Mouse (Mus musculus): ENCODE data around the gene Map1b. TPM values are rescaled to one million over a fixed set of nuclear protein-coding genes. Genes with fewer than 3 reads are reported as not detected.

The Map1b gene
- total RNA-seq, 2 experiments from 2014 or later, result 0.04 to 0.94 TPM

DNA sequence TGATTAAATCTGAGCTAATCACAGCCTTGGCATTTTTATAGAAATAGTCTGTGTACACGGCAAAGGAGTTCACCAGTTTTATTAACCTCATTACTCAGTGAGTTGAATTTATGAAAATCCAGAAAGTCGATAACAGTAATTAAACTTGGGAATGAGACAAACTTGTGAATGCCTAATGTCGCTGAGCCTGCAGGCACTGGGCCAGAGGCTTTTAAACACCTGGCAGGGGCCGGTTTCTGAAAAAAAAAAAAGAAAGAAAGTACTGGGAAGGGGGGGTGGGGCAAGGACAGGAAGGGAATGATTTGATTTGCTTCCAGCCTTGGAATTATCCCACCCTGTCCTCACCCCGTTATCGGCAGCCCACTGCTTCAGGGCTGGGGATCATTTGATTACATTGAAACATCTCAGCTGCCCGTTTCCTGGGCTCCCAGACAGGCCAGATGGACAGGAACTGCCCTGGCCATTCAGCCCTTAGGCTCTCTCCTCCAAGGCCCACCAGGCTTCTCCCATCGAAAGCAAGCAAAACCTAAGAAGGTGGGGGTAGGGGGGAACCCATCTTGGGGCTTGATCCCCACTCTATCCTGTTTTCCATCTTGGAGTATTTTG is 21.7 kb upstream of the Map1b start:
- ATAC-seq (replicated peaks; ENCODE audit: poor library complexity), result no peak

- no peak for ATAC-seq (replicated peaks; ENCODE audit: poor library complexity)
These were observed 12.1 kb upstream of the Map1b start for GRCm38 (mm10) chr13:99528456-99528855.

DNA sequence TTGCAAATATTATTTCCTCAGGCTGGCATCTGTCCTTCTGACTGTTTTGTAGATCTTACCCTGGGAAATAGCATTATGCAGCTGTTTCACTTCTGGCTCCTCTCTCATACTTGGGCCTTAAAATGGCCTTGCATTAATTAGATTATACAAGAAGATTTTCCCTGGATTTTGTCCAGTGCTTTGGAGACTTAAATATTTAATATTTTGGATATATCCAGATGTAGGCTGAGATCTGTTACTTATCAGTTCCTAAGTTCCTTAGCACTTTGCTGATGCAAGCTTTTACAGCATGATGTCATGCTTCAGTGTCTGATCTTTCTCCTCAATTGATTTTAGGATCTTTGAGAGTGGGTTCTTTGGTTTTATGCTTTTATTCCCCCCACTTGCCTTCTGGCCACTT is 11.6 kb upstream of the Map1b start:
- no peak for ATAC-seq (replicated peaks; ENCODE audit: poor library complexity)

- no peak for ATAC-seq (replicated peaks; ENCODE audit: poor library complexity)
These were observed 9.2 kb upstream of the Map1b start for GRCm38 (mm10) chr13:99525491-99525890.

DNA sequence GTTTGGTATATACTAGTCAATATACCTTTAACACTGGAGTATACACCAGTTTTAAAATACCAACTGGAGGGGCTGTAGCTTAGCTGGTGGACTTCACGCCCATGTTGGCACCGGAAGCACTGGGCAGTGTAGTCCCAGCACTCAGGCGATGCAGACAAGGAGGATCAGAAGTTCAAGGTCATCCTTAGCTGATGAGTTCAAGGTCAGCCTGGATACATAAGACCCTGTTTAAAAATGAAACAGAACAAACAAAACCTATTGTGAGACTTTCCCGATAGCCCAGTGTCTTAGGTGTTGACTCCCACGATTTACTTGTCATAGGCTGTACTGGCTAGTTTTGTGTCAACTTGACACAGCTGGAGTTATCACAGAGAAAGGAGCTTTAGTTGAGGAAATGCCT is 1.5 kb upstream of the Map1b start:
- ATAC-seq (replicated peaks; ENCODE audit: poor library complexity), result no peak

DNA sequence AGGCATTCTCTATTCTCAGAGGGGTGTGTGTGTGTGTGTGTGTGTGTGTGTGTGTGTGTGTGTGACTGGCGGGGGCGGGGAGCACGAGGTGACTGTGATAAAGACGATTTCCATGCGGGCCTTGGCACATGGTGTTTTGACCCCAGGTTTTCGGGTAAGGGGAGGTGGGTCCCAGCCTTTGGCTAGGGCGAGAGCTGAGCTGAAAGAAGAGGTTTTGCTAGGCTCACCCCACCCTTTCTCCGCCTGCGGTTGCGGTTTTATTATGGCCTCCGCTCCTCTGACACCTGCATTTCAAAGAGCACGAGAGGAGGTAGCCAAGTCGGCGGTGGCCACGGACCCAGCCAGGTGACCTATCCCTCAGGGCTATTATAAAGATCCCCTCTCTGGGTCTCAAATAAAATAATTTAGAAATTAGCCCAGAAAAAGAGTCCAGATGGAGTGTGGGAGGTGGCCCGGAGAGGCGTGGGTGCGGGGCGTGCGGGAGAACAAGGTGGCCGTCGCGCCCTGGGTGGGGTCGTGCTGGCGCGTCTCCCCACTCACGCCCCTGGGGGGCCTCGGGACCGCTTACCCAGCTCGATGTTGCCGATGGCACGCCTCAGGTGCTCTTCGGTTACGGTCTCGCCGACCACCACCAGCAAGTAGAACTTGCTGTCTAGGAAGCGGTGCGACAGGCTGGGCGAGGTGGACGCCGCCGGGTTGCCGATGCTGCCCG is 448 bp downstream of the Map1b start:
- 0 out of 2 replicates have a peak, but pooled peaks have one; percentile 26 for ATAC-seq (replicated peaks; ENCODE audit: poor library complexity)

GRCm38 (mm10) chr13:99514917-99515591 is 1.3 kb downstream of the Map1b start:
- ATAC-seq (replicated peaks; ENCODE audit: poor library complexity), result peak; percentile 74

GRCm38 (mm10) chr13:99513990-99514389 is 2.4 kb downstream of the Map1b start:
- no peak for ATAC-seq (replicated peaks; ENCODE audit: poor library complexity)

DNA sequence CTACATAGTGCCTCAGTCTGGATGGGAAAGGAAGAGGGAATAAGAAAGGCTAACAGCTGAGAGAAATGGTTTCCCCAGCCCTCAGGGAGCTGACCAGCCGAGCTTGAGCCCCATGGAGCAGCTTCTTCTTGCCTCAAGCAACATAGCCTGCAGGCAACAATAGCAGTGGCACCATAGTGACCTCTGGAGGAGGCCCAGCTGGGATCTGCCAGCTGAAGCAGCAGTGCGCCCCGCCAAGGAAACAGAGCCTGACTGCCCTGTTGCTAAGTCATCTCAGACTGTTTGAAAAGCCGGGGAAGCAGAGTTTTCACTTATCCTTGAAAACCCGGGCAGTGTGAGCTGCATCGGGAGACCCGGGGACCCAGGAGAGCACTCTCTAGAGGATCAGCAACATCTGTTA is 3.2 kb downstream of the Map1b start:
- peak; percentile 45 for ATAC-seq (replicated peaks; ENCODE audit: poor library complexity)

GRCm38 (mm10) chr13:99509896-99510295 is 6.4 kb downstream of the Map1b start:
- no peak for ATAC-seq (replicated peaks; ENCODE audit: poor library complexity)

GRCm38 (mm10) chr13:99506580-99506962 is 9.8 kb downstream of the Map1b start:
- no peak for ATAC-seq (replicated peaks; ENCODE audit: poor library complexity)

- ATAC-seq (replicated peaks; ENCODE audit: poor library complexity), result no peak
These were observed 10.3 kb downstream of the Map1b start for GRCm38 (mm10) chr13:99505826-99506579.

- ATAC-seq (replicated peaks; ENCODE audit: poor library complexity), result peak; percentile 82
These were observed 12.9 kb downstream of the Map1b start for GRCm38 (mm10) chr13:99503370-99503979.

DNA sequence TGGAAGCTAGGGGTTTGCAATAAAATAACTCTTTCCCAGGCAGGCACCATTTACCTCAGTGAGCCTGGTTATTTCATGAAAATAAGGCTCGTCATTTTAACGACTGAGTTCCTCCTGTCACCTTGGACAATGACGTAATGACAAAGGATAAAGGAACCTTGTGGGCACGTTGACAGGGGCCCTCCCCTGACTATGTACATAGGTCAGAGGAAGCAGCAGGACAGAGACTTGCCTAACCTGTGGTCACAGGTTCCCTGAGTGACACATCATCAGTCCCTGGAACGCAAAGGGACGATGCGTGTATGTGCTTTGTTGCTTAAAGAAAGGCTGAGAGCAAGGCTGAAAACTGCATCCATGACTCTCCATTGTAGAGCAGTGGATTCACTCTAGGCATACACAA is 13.4 kb downstream of the Map1b start:
- ATAC-seq (replicated peaks; ENCODE audit: poor library complexity), result peak; percentile 84

DNA sequence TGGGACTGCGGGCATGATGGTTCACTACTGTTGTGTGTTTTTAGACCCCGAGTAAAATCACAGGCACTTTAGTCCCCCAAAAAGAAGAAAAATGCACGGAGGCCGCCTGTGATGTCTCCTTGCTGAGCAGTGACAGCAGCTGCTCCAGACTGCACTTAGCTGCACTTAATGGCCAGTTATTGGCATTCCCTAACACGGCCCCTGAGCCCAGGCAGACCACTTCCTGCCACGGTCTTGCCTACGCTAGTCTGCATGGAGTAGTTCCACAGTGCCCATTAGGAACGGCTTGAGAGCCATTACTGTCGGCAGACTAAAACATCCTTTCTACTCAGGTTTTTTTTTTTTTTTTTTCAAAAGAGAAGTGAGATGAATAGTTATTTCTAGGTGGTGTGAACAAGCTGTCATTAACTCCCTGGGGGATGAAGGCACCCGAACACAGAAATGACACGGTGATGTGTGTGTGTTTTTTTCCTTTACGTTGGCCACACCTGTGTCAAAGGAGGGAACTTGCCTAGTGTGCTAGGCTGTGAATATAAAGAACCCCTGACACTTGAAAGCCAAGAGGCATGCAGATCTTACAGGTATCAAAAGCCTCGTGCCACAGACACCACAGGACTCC is 14.1 kb downstream of the Map1b start:
- no peak for ATAC-seq (replicated peaks; ENCODE audit: poor library complexity)

DNA sequence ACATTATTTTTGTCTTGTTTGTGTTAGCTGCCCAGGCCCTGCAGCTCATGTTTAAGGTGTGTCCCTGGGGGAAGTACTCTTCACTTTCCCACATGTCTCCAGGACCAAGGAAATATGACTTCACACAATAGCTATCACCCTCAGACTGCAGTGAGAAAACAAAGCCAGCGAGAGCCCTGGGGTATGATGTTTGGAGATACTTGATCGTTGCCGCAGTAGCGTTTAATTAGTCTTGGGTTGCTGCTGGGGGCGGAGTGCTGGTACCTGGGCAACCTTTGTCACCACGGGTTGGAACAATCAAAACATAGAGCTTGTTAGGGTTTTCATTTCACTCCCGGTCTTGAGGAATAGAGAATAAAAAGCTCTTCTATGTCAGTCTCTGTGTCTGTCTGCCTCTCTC is 14.9 kb downstream of the Map1b start:
- no peak for ATAC-seq (replicated peaks; ENCODE audit: poor library complexity)

DNA sequence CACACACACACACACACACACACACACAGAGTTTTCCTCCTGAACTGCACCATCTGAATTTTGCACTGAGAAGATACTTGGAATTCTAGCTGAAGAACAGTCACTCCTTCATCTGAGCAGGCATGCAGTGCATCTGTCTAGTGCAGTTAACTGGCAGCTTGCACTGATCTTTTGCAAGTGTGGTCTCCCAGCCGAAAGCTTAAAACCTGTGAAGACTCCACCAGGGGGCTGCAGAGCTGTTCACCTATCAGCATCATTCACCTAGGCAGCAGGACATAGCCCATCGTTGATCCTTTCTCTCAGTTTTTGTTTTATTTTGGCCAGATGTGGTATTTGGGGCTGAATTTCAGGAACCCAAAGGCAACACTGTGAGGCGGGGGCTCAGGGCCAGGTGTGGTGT is 15.7 kb downstream of the Map1b start:
- ATAC-seq (replicated peaks; ENCODE audit: poor library complexity), result no peak

- no peak for ATAC-seq (replicated peaks; ENCODE audit: poor library complexity)
These were observed 16.6 kb downstream of the Map1b start for GRCm38 (mm10) chr13:99499764-99500163.

- no peak for ATAC-seq (replicated peaks; ENCODE audit: poor library complexity)
These were observed 20.2 kb downstream of the Map1b start for GRCm38 (mm10) chr13:99496106-99496505.

GRCm38 (mm10) chr13:99494416-99494815 is 21.9 kb downstream of the Map1b start:
- ATAC-seq (replicated peaks; ENCODE audit: poor library complexity), result no peak
